Mouse (Mus musculus) liver, adult (tissue): ENCODE results near the gene Vmn2r73.

Experiments used
- GATA4 ChIP-seq: IDR thresholded peaks from 2 replicates; pipeline ENCODE4 v1.6.1; 2014; ENCODE audit warnings: mild to moderate bottlenecking, low read length; ENCODE audit not compliant: insufficient replicate concordance

Vmn2r73 gene

DNA sequence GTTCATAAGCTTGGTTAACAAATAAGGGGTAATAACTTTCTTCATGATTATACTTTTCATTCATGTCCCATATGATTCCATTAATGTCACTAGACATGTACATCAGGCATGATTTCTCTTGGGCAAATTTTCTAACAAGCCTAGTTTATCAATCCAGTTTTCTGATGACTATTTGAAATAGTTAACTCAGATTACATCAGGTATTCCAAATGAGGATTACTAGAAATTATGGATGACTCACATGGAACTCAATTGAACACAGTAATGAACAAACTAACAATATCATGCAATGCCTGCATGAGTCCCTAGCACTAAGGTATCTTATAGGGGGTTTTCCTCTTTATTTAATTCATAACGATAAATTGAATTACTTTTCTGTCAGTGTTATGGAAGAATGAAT lies at the start of gene Vmn2r73:
Vmn2r73 (minus strand) TSS at position 101 of the 400 bp plus-strand sequence.
- TF ChIP-seq GATA4 = no peak

DNA sequence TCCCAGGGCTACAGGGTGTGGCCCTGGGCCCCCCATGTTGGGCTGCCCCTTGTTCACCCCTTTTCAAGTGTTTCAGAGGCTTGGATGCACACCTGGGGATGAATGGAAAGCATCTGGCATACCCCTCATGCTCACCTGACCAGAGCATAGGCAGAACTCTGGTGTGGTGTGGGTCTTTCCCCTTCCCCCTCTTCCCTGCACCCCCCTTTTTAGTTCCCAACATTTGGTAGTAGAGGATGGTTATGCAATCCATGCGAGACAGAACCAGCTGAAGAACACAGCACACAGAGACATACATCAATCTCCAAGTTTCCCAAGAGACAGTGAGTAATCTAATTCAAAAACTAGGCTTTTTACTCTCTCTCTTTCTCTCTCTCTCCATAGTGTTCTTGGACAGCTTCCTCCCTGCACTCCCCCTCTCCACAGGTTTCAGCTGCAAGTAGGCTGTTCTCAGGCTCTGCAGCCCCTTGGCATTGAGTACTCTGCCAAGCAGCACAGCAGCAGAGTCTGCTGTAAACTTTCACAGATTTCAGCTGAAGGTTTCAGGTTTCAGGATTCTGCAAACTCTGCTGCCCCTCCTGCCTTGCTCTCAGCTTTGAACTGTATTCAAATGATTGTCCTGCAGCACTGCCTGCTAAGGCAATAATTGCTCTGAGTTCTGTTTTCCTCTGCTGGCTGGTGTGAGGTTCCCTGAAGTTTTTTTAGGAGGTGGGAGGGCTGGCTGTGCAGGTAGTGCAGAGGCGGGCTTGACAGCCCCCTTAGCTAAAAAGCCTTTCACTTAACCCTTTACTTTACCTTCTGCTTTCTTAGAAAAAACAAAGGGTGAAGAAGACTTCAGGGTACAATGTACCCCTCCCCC lies 35.7 kb downstream of the Vmn2r73 start:
- TF ChIP-seq GATA4 = no peak
